Mouse (Mus musculus) spleen, adult 2 months (tissue): ENCODE data around the gene Lrrc25.

ENCODE experiments used
- CTCF ChIP-seq: fragments of 200-500 bp; IDR thresholded peaks from 2 replicates; pipeline ENCODE4 v1.5.1; 2011; ENCODE audit warnings: mild to moderate bottlenecking, inconsistent platforms; ENCODE audit not compliant: insufficient read depth, insufficient read length, insufficient replicate concordance; ENCODE audit errors: extremely low read depth
- POLR2A ChIP-seq: fragments of 200-500 bp; IDR thresholded peaks from 2 replicates; pipeline ENCODE4 v1.6.1; 2011; ENCODE audit warnings: low read depth, low read length, inconsistent platforms

GRCm38 (mm10) chr8:70602139-70602811 lies 13.7 kb upstream of the Lrrc25 start:
- TF ChIP-seq CTCF (no peak), POLR2A (no peak)
